Mouse (Mus musculus): Measurements from ENCODE around the gene C130079G13Rik. TPM values are rescaled to one million over a fixed set of nuclear protein-coding genes. Genes with fewer than 3 reads are reported as not detected.
A peak's percentile ranks its signal among the peaks of the same experiment; 100 is the strongest.
"Not testable (repeated sequence)": the region's sequence is repeated elsewhere in the genome, so short reads cannot be mapped to it uniquely, and the experiment has no call there.

Gene C130079G13Rik
- not detected for total RNA-seq (2021)
- long read RNA-seq, experiment 1: 0 reads
- long read RNA-seq, experiment 2: 0 reads

GRCm38 (mm10) chr3:59924914-59925313 is at the start of gene C130079G13Rik:
TSS of gene C130079G13Rik (plus strand) at chr3:59925214.
- DNase-seq: no peak

- not testable (repeated sequence) for DNase-seq
Measured at GRCm38 (mm10) chr3:59877601-59878000, 47.4 kb upstream of the C130079G13Rik start.

DNA sequence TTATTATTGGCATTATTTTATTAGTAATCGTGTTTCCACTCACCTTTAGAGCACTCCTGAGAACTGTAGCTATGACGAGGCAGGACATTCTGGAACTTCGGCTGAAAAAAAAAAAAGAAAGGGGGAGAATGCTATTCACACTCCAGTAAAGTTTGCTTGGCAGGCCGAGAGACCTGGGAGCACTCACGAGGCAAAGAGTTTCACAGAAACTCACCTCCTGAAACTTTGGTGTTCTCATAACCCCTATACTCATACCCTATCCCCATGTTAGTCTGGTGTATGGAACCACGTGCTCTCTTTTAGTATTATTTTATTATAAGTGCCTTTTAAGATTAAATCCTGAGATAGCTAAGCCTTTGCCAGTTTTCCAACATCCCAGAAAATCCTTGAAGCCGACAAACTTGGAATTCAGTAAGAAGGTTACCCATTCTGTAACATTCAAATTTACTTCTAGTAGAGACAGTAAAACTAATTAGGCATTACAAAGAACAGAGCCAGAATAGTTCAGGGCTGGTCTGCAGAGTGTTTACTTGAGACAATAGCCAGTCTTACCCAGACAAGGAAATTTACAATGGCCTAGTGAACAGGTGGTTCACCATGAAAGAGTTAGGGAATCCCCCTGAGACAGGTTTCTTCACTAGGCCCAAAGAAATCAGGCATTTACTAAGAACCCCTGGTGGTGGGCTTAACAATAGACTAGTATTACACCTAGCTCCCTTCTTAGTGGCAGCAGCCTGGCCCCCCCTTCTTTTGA is 45.0 kb upstream of the C130079G13Rik start:
- DNase-seq: not testable (repeated sequence)

DNA sequence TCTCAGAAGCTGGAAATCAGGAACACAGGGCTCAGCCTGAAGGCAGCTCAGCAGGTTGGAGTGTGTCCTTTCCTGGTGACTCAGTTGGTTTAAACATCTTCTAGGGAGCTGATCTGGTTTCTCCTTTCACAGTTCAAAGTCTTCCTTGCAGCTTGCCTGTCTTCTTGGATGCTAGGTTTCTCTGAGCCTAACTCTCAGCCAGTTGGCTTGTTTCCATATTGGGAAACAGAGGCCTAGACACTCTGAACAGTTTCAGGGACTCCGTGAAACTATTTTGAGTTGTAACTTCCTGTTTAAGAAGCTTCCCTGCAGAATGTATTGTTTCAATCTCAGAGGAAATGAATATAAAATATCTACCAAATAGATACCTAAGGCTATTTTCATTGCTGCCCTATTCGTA is 31.7 kb upstream of the C130079G13Rik start:
- DNase-seq: no peak

DNA sequence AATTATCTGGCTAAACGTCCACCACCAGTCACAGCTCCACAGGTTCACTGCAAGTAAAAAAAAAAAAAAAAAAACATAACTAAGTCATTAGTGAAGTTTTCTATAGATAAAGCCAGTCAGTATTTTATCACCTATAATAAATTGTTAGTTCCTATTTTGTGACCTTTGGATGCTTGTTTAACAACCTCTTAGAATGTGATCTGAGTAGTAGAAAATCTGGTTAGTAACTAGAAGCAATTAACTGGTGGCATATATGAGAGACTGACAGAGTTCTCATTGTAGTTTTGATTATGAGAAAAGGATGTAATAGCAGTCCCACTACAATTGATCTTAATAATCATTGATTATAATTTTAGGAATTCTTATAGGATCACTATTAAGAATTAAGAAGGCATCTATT is 9.6 kb downstream of the C130079G13Rik start:
- no peak for DNase-seq

DNA sequence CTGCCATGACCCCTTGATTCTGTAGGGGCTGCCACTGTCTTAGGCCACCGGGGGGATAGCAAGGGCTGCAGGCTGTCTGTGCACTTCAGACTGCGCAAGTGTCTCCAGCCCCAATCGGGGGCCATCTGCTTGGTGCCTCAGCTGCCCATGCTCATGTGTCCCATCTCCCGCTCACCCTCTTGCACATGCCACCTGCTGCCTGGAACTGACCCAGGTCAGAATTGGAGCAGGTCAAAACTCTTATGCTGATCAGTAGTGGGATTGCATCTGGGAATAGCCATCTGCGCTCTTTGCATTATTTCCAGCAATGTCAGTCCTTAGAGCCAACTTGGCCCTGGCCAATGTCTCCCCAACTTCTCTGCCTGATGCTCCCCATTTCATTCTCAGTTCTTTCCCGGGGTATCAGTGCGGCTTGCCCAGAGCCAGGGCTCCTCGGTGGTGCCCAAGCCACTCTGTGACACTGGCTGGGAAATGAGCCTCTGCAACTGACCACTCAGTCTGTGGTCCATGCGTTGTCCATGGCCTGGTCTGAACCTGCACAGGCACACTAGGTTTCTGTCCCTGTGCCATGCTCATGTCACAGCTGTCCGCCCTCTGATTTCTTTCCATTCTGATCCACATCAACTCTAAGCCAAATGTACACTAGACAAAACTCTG is 22.4 kb downstream of the C130079G13Rik start:
- no peak for DNase-seq

DNA sequence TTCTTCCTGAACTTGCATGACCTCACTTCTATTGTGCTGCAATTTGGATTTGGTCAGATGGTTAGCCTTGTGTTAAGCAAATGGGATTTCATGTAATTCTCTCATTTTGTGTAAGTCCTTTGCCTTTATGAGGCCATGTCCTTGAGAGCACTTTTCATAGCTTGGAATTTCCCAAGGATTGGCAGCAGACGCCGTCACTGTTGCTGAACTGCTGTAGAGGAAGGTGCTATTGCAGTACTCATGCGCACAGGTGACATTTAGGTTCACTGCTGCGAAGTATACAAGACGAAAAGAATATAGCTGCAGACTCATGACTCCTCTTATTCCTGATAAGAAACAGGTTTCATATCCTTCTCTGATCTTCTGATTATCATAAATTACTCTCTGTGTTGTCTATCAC is 45.9 kb downstream of the C130079G13Rik start:
- DNase-seq: peak in 1 of 2 experiments; percentile 41

GRCm38 (mm10) chr3:59974591-59974990 is 49.6 kb downstream of the C130079G13Rik start:
- DNase-seq: no peak

Other genes starting within 250 kb of the C130079G13Rik start
- under 1 TPM in 1 of 2 experiments, not detected in 1; 0.23 TPM for gene Gm5538, start 195.4 kb upstream of the C130079G13Rik start, total RNA-seq (2021)
- gene Gm8298, start 64.2 kb upstream of the C130079G13Rik start, total RNA-seq (2021): not detected
- gene Aadacl2, start 81.5 kb downstream of the C130079G13Rik start, total RNA-seq (2021): not detected
- under 1 TPM in 1 of 2 experiments, not detected in 1; 0.26 TPM for gene Aadac, start 100.5 kb downstream of the C130079G13Rik start, total RNA-seq (2021)
- gene Sucnr1, start 156.7 kb downstream of the C130079G13Rik start, total RNA-seq (2021): 1 to 10 TPM in 1 of 2 experiments, under 1 TPM in 1; 0.53 to 1.6 TPM